Mouse (Mus musculus) cerebellum, postnatal 25 days (tissue): Measurements from ENCODE around the gene Hcn1.

Experiments
- DNase-seq, 2 experiments: peaks; one replicate each; pipeline ENCODE4 v3.0.0; 2021; ENCODE audit warnings: mixed read lengths in 2 of 2

Gene Hcn1

GRCm38 (mm10) chr13:117705997-117706396 lies 103.9 kb downstream of the Hcn1 start:
- no peak for DNase-seq

GRCm38 (mm10) chr13:117706496-117706895 lies 104.4 kb downstream of the Hcn1 start:
- no peak for DNase-seq

- peak; percentile 44 to 58 for DNase-seq
Measured at GRCm38 (mm10) chr13:117706986-117707738, 105.0 kb downstream of the Hcn1 start.

- DNase-seq: no peak
Measured at GRCm38 (mm10) chr13:117710811-117711210, 108.7 kb downstream of the Hcn1 start.

- DNase-seq: peak in 1 of 2 experiments; percentile 16
Measured at GRCm38 (mm10) chr13:117722090-117722489, 120.0 kb downstream of the Hcn1 start.

GRCm38 (mm10) chr13:117724083-117724482 lies 122.0 kb downstream of the Hcn1 start:
- no peak for DNase-seq

- no peak for DNase-seq
Measured at GRCm38 (mm10) chr13:117728393-117728792, 126.3 kb downstream of the Hcn1 start.

- peak in 1 of 2 experiments; percentile 15 for DNase-seq
Measured at GRCm38 (mm10) chr13:117732738-117733137, 130.6 kb downstream of the Hcn1 start.

- DNase-seq: no peak
Measured at GRCm38 (mm10) chr13:117744451-117744850, 142.3 kb downstream of the Hcn1 start.

- DNase-seq: no peak
Measured at GRCm38 (mm10) chr13:117745173-117745572, 143.1 kb downstream of the Hcn1 start.

- DNase-seq: peak; percentile 60 to 75
Measured at GRCm38 (mm10) chr13:117765487-117765886, 163.4 kb downstream of the Hcn1 start.

- peak; percentile 82 to 85 for DNase-seq
Measured at GRCm38 (mm10) chr13:117785376-117785775, 183.3 kb downstream of the Hcn1 start.

GRCm38 (mm10) chr13:117792861-117793260 lies 190.7 kb downstream of the Hcn1 start:
- DNase-seq: no peak

GRCm38 (mm10) chr13:117801061-117801460 lies 198.9 kb downstream of the Hcn1 start:
- no peak for DNase-seq

- no peak for DNase-seq
Measured at GRCm38 (mm10) chr13:117827628-117828027, 225.5 kb downstream of the Hcn1 start.

- no peak for DNase-seq
Measured at GRCm38 (mm10) chr13:117836658-117837057, 234.5 kb downstream of the Hcn1 start.

- no peak for DNase-seq
Measured at GRCm38 (mm10) chr13:117838264-117838663, 236.1 kb downstream of the Hcn1 start.

GRCm38 (mm10) chr13:117842366-117842765 lies 240.2 kb downstream of the Hcn1 start:
- peak; percentile 20 to 38 for DNase-seq

GRCm38 (mm10) chr13:117847290-117847689 lies 245.2 kb downstream of the Hcn1 start:
- DNase-seq: no peak

GRCm38 (mm10) chr13:117848757-117849156 lies 246.6 kb downstream of the Hcn1 start:
- no peak for DNase-seq

GRCm38 (mm10) chr13:117851954-117852710 lies 250.0 kb downstream of the Hcn1 start:
- no peak for DNase-seq

- no peak for DNase-seq
Measured at GRCm38 (mm10) chr13:117852711-117853051, 250.6 kb downstream of the Hcn1 start.

GRCm38 (mm10) chr13:117858416-117858815 lies 256.3 kb downstream of the Hcn1 start:
- DNase-seq: no peak

GRCm38 (mm10) chr13:117877787-117878186 lies 275.7 kb downstream of the Hcn1 start:
- DNase-seq: no peak
